Mouse (Mus musculus): ENCODE data around the gene Hoxb1. TPM values are rescaled to one million over a fixed set of nuclear protein-coding genes. Genes with fewer than 3 reads are reported as not detected.

Gene Hoxb1
- polyA plus RNA-seq, 1 experiment from 2014 or later = 0.96 TPM

GRCm38 (mm10) chr11:96396772-96397626 lies 31.4 kb downstream of the Hoxb1 start:
- 15% methylated on average over 15 of the region's 15 CpGs for WGBS
- 0 out of 2 replicates have a peak, but pooled peaks cover 5% of the 10 kb centered on the region for H3K4me1 ChIP-seq (ENCODE audit: control insufficient read depth, insufficient read depth, low read length)
- no peaks in the 10 kb centered on the region for H3K27me3 ChIP-seq (ENCODE audit: control insufficient read depth, insufficient read depth, low read length)
- no peaks in the 10 kb centered on the region for H3K9me3 ChIP-seq (ENCODE audit: control insufficient read depth, low read length)
- no peak overlapping the region for H3K4me2 ChIP-seq (ENCODE audit: low read depth, low read length)
- H3K27ac ChIP-seq (ENCODE audit: low read depth, low read length) = no peak overlapping the region
- H3K36me3 ChIP-seq (ENCODE audit: control insufficient read depth, insufficient read depth, low read length) = no peaks in the 10 kb centered on the region
- no peak for ATAC-seq (ENCODE audit: low read depth)
- H3K9ac ChIP-seq (replicated peaks; ENCODE audit: low read depth, low read length) = no peak overlapping the region
- no peak overlapping the region for H3K4me3 ChIP-seq (ENCODE audit: low read depth, low read length)

GRCm38 (mm10) chr11:96397806-96398335 lies 32.3 kb downstream of the Hoxb1 start:
- 38% methylated on average over 7 of the region's 7 CpGs for WGBS
- ATAC-seq (ENCODE audit: low read depth) = no peak

DNA sequence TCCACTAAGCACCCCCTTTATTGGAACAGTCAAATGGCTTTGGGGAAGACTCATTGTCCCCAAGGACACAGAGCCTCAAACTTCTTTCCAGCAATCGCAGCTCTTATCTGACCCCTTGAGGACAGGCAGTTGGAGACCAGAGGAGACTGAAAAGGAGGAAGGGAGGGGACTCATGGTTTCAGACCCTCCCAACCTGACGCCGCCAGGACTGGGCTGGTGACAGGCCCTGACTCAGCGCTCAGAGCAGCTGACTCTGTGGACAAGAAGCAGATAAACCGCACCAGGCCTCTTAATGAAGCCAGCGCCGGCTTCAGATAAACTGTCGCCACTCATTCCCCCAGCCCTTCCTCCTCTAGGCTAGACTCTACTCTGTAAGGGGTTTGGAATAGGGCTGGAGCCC lies 34.4 kb downstream of the Hoxb1 start:
- ATAC-seq (ENCODE audit: low read depth) = no peak
- Histone ChIP-seq H3K9ac (replicated peaks; ENCODE audit: low read depth, low read length) (no peak overlapping the region), H3K27me3 (ENCODE audit: control insufficient read depth, insufficient read depth, low read length) (no peaks in the 10 kb centered on the region), H3K4me3 (ENCODE audit: low read depth, low read length) (no peak overlapping the region), H3K27ac (ENCODE audit: low read depth, low read length) (no peak overlapping the region), H3K36me3 (ENCODE audit: control insufficient read depth, insufficient read depth, low read length) (no peaks in the 10 kb centered on the region), H3K4me2 (ENCODE audit: low read depth, low read length) (no peak overlapping the region), H3K4me1 (ENCODE audit: control insufficient read depth, insufficient read depth, low read length) (peaks cover 5% of the 10 kb centered on the region; the same call in 1 of the 2 replicates), H3K9me3 (ENCODE audit: control insufficient read depth, low read length) (no peaks in the 10 kb centered on the region)
- 24% methylated on average over 8 of the region's 8 CpGs for WGBS

More at GRCm38 (mm10) chr11:96397806-96398335, 32.3 kb downstream of the Hoxb1 start:
- H3K27ac ChIP-seq (ENCODE audit: low read depth, low read length) = no peak overlapping the region
- no peak overlapping the region for H3K4me3 ChIP-seq (ENCODE audit: low read depth, low read length)
- H3K36me3 ChIP-seq (ENCODE audit: control insufficient read depth, insufficient read depth, low read length) = no peaks in the 10 kb centered on the region
- H3K27me3 ChIP-seq (ENCODE audit: control insufficient read depth, insufficient read depth, low read length) = no peaks in the 10 kb centered on the region
- H3K9ac ChIP-seq (replicated peaks; ENCODE audit: low read depth, low read length) = no peak overlapping the region
- no peaks in the 10 kb centered on the region for H3K9me3 ChIP-seq (ENCODE audit: control insufficient read depth, low read length)
- H3K4me1 ChIP-seq (ENCODE audit: control insufficient read depth, insufficient read depth, low read length) = 0 out of 2 replicates have a peak, but pooled peaks cover 5% of the 10 kb centered on the region
- no peak overlapping the region for H3K4me2 ChIP-seq (ENCODE audit: low read depth, low read length)

GRCm38 (mm10) chr11:96404016-96404604 lies 38.6 kb downstream of the Hoxb1 start:
- WGBS = 42% methylated on average over 10 of the region's 10 CpGs
- Histone ChIP-seq H3K9me3 (ENCODE audit: control insufficient read depth, low read length) (no peaks in the 10 kb centered on the region), H3K9ac (replicated peaks; ENCODE audit: low read depth, low read length) (no peak overlapping the region), H3K36me3 (ENCODE audit: control insufficient read depth, insufficient read depth, low read length) (no peaks in the 10 kb centered on the region), H3K4me2 (ENCODE audit: low read depth, low read length) (no peak overlapping the region), H3K4me1 (ENCODE audit: control insufficient read depth, insufficient read depth, low read length) (peaks cover 5% of the 10 kb centered on the region), H3K4me3 (ENCODE audit: low read depth, low read length) (no peak overlapping the region), H3K27me3 (ENCODE audit: control insufficient read depth, insufficient read depth, low read length) (no peaks in the 10 kb centered on the region), H3K27ac (ENCODE audit: low read depth, low read length) (peak overlapping the region; percentile 12; the same call in 1 of the 2 replicates)
- no peak for ATAC-seq (ENCODE audit: low read depth)

DNA sequence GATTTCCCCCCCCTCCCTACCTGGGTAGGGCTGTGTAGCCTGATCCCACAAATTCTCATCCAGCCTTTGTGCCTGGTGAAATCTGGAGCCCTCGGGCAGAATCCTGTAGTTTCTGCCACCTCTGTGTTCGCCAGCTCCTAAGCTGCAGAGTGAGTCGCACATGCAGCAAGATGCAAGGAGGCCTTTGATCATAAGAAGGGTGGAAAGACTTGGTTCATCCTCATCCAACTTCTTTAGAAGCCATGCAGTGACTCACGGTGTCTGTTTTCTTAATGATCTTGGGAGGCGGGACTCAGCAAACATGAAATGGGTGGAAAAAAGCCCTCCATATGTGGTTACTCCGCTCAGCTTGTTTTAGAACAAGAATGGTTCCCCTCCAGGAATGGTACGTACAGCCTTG lies 39.3 kb downstream of the Hoxb1 start:
- Histone ChIP-seq H3K4me2 (ENCODE audit: low read depth, low read length) (no peak overlapping the region), H3K27me3 (ENCODE audit: control insufficient read depth, insufficient read depth, low read length) (no peaks in the 10 kb centered on the region), H3K9ac (replicated peaks; ENCODE audit: low read depth, low read length) (no peak overlapping the region), H3K27ac (ENCODE audit: low read depth, low read length) (peak overlapping the region; percentile 1; the same call in 1 of the 2 replicates), H3K9me3 (ENCODE audit: control insufficient read depth, low read length) (no peaks in the 10 kb centered on the region), H3K4me3 (ENCODE audit: low read depth, low read length) (no peak overlapping the region), H3K36me3 (ENCODE audit: control insufficient read depth, insufficient read depth, low read length) (no peaks in the 10 kb centered on the region), H3K4me1 (ENCODE audit: control insufficient read depth, insufficient read depth, low read length) (peaks cover 5% of the 10 kb centered on the region)
- ATAC-seq (ENCODE audit: low read depth) = no peak
- WGBS = 72% methylated on average over 7 of the region's 7 CpGs

GRCm38 (mm10) chr11:96405541-96405940 lies 40.0 kb downstream of the Hoxb1 start:
- H3K9ac ChIP-seq (replicated peaks; ENCODE audit: low read depth, low read length) = no peak overlapping the region
- no peaks in the 10 kb centered on the region for H3K36me3 ChIP-seq (ENCODE audit: control insufficient read depth, insufficient read depth, low read length)
- no peaks in the 10 kb centered on the region for H3K9me3 ChIP-seq (ENCODE audit: control insufficient read depth, low read length)
- H3K27me3 ChIP-seq (ENCODE audit: control insufficient read depth, insufficient read depth, low read length) = no peaks in the 10 kb centered on the region
- H3K4me1 ChIP-seq (ENCODE audit: control insufficient read depth, insufficient read depth, low read length) = peaks cover 5% of the 10 kb centered on the region
- WGBS = 42% methylated on average over 4 of the region's 4 CpGs
- H3K4me2 ChIP-seq (ENCODE audit: low read depth, low read length) = no peak overlapping the region
- no peak overlapping the region for H3K4me3 ChIP-seq (ENCODE audit: low read depth, low read length)
- no peak for ATAC-seq (ENCODE audit: low read depth)
- no peak overlapping the region for H3K27ac ChIP-seq (ENCODE audit: low read depth, low read length)

- H3K9me3 ChIP-seq (ENCODE audit: control insufficient read depth, low read length) = no peaks in the 10 kb centered on the region
- peak overlapping the region; percentile 29 for H3K9ac ChIP-seq (replicated peaks; ENCODE audit: low read depth, low read length)
- peaks cover 5% of the 10 kb centered on the region for H3K4me1 ChIP-seq (ENCODE audit: control insufficient read depth, insufficient read depth, low read length)
- H3K27ac ChIP-seq (ENCODE audit: low read depth, low read length) = peak overlapping the region; percentile 53
- ATAC-seq (ENCODE audit: low read depth) = peak; percentile 91
- peak overlapping the region; percentile 3; the same call in 1 of the 2 replicates for H3K4me3 ChIP-seq (ENCODE audit: low read depth, low read length)
- no peaks in the 10 kb centered on the region for H3K27me3 ChIP-seq (ENCODE audit: control insufficient read depth, insufficient read depth, low read length)
- H3K36me3 ChIP-seq (ENCODE audit: control insufficient read depth, insufficient read depth, low read length) = no peaks in the 10 kb centered on the region
- 2% methylated on average over 36 of the region's 36 CpGs for WGBS
- H3K4me2 ChIP-seq (ENCODE audit: low read depth, low read length) = peak overlapping the region; percentile 41
Observed at GRCm38 (mm10) chr11:96407191-96408072, 41.9 kb downstream of the Hoxb1 start.

DNA sequence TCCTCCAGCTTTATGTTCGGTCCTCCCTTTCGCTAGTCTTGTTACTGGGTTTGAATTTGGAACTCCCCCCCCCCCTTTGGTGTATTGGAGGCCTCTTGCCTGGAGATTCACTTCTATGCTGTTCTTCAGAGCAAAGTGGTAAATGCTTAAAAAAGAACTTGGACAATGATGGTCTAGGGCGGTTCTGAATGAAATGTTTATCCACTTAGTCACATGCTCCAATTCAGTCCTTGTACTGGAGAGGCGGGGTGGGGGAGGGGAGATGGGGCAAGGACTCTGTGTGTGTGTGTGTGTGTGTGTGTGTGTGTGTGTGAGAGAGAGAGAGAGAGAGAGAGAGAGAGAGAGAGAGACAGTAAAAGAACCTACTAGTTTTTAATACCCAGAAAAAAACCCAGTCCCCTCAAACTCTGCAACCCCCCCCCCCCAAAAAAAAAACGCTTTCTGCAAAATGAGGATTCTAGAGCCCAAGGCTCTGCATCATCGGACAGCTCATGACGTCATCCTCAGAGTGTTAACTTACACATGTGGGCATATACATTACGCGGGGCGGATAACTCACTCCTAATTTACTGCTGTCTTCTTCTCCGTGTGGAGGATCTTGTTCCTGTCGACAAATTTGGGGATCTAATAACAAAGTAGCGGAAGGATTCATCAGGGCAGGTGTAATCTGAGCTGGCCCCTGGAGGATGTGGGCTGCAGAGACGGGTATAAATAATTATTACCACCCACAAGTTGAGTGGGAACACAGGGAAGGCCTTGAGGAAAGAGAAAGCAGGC lies 42.9 kb downstream of the Hoxb1 start:
- Histone ChIP-seq H3K4me3 (ENCODE audit: low read depth, low read length) (no peak overlapping the region), H3K9ac (replicated peaks; ENCODE audit: low read depth, low read length) (no peak overlapping the region), H3K4me2 (ENCODE audit: low read depth, low read length) (0 out of 2 replicates have a peak overlapping the region, but pooled peaks have one; percentile 41), H3K27ac (ENCODE audit: low read depth, low read length) (no peak overlapping the region; the same call in 1 of the 2 replicates), H3K4me1 (ENCODE audit: control insufficient read depth, insufficient read depth, low read length) (peaks cover 5% of the 10 kb centered on the region), H3K36me3 (ENCODE audit: control insufficient read depth, insufficient read depth, low read length) (no peaks in the 10 kb centered on the region), H3K27me3 (ENCODE audit: control insufficient read depth, insufficient read depth, low read length) (no peaks in the 10 kb centered on the region), H3K9me3 (ENCODE audit: control insufficient read depth, low read length) (no peaks in the 10 kb centered on the region)
- WGBS = 32% methylated on average over 14 of the region's 14 CpGs
- no peak; the same call in 1 of the 2 replicates for ATAC-seq (ENCODE audit: low read depth)
